Mouse (Mus musculus) liver, embryonic 14.5 days (tissue): ENCODE data around the gene Rab7b. TPM values are rescaled to one million over a fixed set of nuclear protein-coding genes. Genes with fewer than 3 reads are reported as not detected.

Experiments
- ATAC-seq: fragments of 200-750 bp; cut with Nextera tagmentation; 2 replicates; pipeline ENCODE4 v1.8.0; 2017; ENCODE audit warnings: moderate number of reproducible peaks, mild to moderate bottlenecking, moderate library complexity; ENCODE audit not compliant: insufficient read depth
- DNase-seq, 3 experiments: peaks; one replicate each; pipeline ENCODE4 v3.0.0-alpha.2; 2012 to 2013; ENCODE audit warnings: low read depth in 3 of 3, low spot score in 3 of 3
- H3K27ac ChIP-seq: fragments of 300-500 bp; sonication (generic); 2 replicates; pipeline ENCODE4 v1.5.1; 2014; ENCODE audit warnings: moderate library complexity, mild to moderate bottlenecking, control low read depth, inconsistent platforms
- H3K27me3 ChIP-seq: fragments of 300-500 bp; sonication (generic); 2 replicates; pipeline ENCODE4 v1.6.1; 2014; ENCODE audit warnings: mild to moderate bottlenecking, low read length, moderate library complexity; ENCODE audit not compliant: control insufficient read depth, insufficient read depth
- H3K36me3 ChIP-seq: fragments of 300-500 bp; sonication (generic); replicated peaks from 2 replicates; pipeline ENCODE4 v1.6.1; 2014; ENCODE audit warnings: low read depth; ENCODE audit not compliant: control insufficient read depth, insufficient read depth
- H3K4me1 ChIP-seq, 2 experiments: fragments of 200-500 bp in 1 of 2; fragments of 300-500 bp in 1 of 2; sonication (generic) in 1 of 2; replicated peaks; 2 replicates each; pipeline ENCODE4 v1.6.1; 2012 to 2014; ENCODE audit warnings: antibody characterized with exemption in 1 of 2, inconsistent platforms in 1 of 2, low read length in 1 of 2; ENCODE audit not compliant: control insufficient read depth in 2 of 2, insufficient read depth in 2 of 2
- H3K4me2 ChIP-seq: fragments of 300-500 bp; sonication (generic); 2 replicates; pipeline ENCODE4 v1.6.1; 2014; ENCODE audit warnings: low read depth, mild to moderate bottlenecking, control low read depth, moderate library complexity
- H3K4me3 ChIP-seq, 2 experiments: fragments of 200-500 bp in 1 of 2; fragments of 300-500 bp in 1 of 2; sonication (generic) in 1 of 2; 2 replicates each; pipeline ENCODE4 v1.5.1; 2012 to 2014; ENCODE audit warnings: low read depth in 2 of 2, low read length in 2 of 2, mild to moderate bottlenecking in 2 of 2, control low read depth in 1 of 2, inconsistent platforms in 1 of 2, moderate library complexity in 1 of 2; ENCODE audit not compliant: insufficient read depth in 1 of 2
- H3K9ac ChIP-seq: fragments of 300-500 bp; sonication (generic); replicated peaks from 2 replicates; pipeline ENCODE4 v1.6.1; 2014; ENCODE audit warnings: mild to moderate bottlenecking, control low read depth, moderate library complexity
- H3K9me3 ChIP-seq: fragments of 300-500 bp; sonication (generic); 2 replicates; pipeline ENCODE4 v1.6.1; 2016; ENCODE audit warnings: low read length, mixed read lengths; ENCODE audit not compliant: control insufficient read depth
- CTCF ChIP-seq: IDR thresholded peaks from 2 replicates; pipeline ENCODE4 v1.5.1; 2016; ENCODE audit warnings: antibody characterized with exemption, low read depth, control low read depth
- EP300 ChIP-seq: IDR thresholded peaks from 2 replicates; pipeline ENCODE4 v1.6.1; 2016; ENCODE audit warnings: antibody characterized with exemption, low read depth
- WGBS: fragments of 180-500 bp; shearing (Covaris S2); extraction: QIAGEN DNeasy Blood & Tissue Kit; methylation state at CpG from one replicate; pipeline ENCODE4 v1.1.7; 2014; ENCODE audit not compliant: insufficient replicate concordance; 5-methylcytosine and 5-hydroxymethylcytosine counted together
- polyA plus RNA-seq, 2 experiments: library from polyadenylated mRNA; depleted of rRNA in 1 of 2; stranded (reverse) in 1 of 2; unstranded in 1 of 2; fragments of >200 nt; fragmentation: Nextera tagmentation in 1 of 2; extraction: Ambion mirVana in 1 of 2; gene quantifications; 2 replicates each; pipeline versions ENCODE4 v1.2.1 to v1.2.3; 2012 to 2014

The Rab7b gene
- polyA plus RNA-seq, 2 experiments = 0.42 to 0.91 TPM

DNA sequence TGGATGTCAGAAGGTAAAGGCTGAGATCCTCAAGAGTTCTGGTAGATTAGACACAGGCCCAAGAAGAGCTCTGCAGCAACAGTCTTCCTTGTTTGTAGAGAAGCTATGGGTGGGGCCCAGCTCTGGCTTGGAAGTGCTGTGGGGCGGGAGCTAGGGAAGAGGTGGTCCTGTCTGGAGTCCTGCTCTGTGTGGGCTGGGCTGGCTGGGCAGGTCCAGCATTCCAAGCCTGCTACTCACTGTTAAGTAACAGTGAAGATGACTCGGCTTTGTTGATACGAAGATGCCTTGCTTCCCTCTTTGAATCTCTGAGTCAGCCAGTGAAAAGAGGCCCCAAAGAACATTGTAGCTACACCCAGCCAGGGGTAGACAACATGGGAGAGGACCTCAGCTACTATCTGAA, 1.9 kb downstream of the Rab7b start:
- no peak overlapping the region for H3K9ac ChIP-seq
- DNase-seq (no peak), ATAC-seq (no peak)
- H3K27me3 ChIP-seq = no peaks in the 10 kb centered on the region
- no peak overlapping the region for H3K4me3 ChIP-seq
- H3K9me3 ChIP-seq = no peaks in the 10 kb centered on the region
- no peak overlapping the region for H3K27ac ChIP-seq
- 27% methylated on average over 3 of the region's 3 CpGs for WGBS
- no peaks in the 10 kb centered on the region; a peak in 1 of 4 replicates for H3K4me1 ChIP-seq
- no peak overlapping the region for H3K4me2 ChIP-seq
- TF ChIP-seq CTCF (no peak), EP300 (no peak)
- H3K36me3 ChIP-seq = no peaks in the 10 kb centered on the region

DNA sequence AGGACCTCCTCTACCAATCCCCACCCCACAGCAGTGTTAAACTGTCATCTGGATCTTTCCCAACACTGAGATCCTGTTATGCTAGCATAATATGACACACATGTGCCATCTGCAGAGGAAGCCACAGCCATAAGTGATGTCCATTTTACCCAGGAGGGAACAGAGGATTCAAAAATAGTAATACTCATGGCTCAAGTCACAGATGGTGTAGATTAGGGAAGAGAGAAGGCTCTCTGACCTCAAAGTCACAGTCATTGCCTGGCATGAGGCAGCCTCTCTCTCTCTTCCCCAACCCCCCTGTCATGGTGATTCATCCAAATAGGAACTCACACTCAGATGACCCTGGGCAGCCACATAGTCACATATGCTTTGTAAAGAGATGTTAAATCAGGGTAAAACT, 2.9 kb downstream of the Rab7b start:
- no peak overlapping the region for H3K9ac ChIP-seq
- H3K4me2 ChIP-seq = no peak overlapping the region
- no peaks in the 10 kb centered on the region for H3K9me3 ChIP-seq
- H3K36me3 ChIP-seq = no peaks in the 10 kb centered on the region
- DNase-seq (no peak), ATAC-seq (no peak)
- H3K27ac ChIP-seq = no peak overlapping the region
- H3K27me3 ChIP-seq = no peaks in the 10 kb centered on the region
- TF ChIP-seq CTCF (no peak), EP300 (no peak)
- H3K4me3 ChIP-seq = no peak overlapping the region
- H3K4me1 ChIP-seq = no peaks in the 10 kb centered on the region; a peak in 1 of 4 replicates

DNA sequence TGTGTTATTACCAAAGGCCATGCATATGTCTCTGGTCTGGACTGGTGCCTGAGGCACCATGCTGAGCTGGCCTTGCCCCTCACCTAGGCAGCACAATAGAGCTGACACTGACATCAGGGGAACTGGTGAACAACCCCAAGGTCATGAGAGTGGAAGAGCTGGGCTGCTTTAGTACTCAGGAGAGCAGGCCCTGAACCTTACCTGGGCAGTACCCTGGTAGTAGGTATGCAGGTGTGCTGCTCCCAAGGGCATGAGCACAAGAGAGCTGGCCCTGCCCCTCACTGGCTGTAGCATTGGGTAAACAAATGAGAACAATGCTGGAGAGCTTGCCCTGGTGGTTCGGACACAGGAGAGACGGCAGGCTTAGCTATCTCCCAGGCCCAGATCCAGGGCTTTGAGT, 6.8 kb downstream of the Rab7b start:
- ATAC-seq = no peak
- no peak for TF ChIP-seq EP300
- TF ChIP-seq CTCF = no peak

DNA sequence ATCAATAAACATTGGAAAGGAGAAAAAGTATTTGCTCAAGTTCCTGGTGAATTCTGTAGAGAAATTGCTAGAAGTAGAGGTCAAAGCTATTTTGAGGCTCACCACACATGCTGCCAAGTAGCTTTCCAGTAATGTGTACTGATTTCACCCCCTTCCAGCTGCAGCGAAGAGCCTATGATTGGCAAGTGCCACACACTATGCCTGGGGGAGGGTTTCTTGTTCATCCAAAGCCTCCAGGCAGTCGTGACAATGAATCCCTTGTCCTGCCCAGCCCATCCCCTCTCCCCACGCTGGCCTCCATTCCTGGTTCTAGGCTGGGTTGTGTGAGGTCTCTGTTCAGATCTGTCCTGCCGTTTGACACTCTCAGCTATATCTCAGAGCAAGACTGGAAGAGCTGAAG, 7.8 kb downstream of the Rab7b start:
- 45% methylated on average over 4 of the region's 4 CpGs for WGBS
- H3K9ac ChIP-seq = no peak overlapping the region
- H3K27ac ChIP-seq = no peak overlapping the region
- TF ChIP-seq CTCF = no peak
- no peaks in the 10 kb centered on the region for H3K36me3 ChIP-seq
- ATAC-seq (no peak), DNase-seq (no peak)
- no peak overlapping the region for H3K4me3 ChIP-seq
- no peak overlapping the region for H3K4me2 ChIP-seq
- H3K27me3 ChIP-seq = no peaks in the 10 kb centered on the region
- H3K9me3 ChIP-seq = no peaks in the 10 kb centered on the region
- H3K4me1 ChIP-seq = no peaks in the 10 kb centered on the region

More for the DNA sequence above, 6.8 kb downstream of the Rab7b start:
- Histone ChIP-seq H3K36me3 (no peaks in the 10 kb centered on the region), H3K27ac (no peak overlapping the region), H3K4me2 (no peak overlapping the region), H3K9ac (no peak overlapping the region), H3K4me1 (no peaks in the 10 kb centered on the region; a peak in 1 of 4 replicates), H3K9me3 (no peaks in the 10 kb centered on the region), H3K4me3 (no peak overlapping the region), H3K27me3 (no peaks in the 10 kb centered on the region)
- no peak for DNase-seq
- 55% methylated on average over 2 of the region's 2 CpGs for WGBS

DNA sequence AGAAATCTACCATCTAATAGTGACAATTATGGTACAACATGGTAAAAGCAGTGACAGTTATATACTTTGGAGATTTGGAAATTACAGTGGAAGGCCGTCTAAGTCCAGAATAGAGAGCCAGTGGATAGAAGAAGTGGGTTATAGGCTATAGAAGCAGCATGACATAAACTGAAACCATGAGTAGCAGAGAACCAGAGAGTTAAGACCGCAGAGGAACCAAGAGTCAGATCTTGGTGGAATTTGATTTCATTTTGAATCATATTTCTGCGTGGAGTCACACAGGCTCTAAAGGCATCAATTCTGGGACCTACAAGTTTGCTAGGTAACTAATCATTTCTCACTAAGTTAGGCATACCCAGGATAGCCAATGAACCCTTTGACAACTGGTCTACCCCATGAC, 10.3 kb downstream of the Rab7b start:
- TF ChIP-seq CTCF (no peak), EP300 (no peak)
- Histone ChIP-seq H3K4me3 (no peak overlapping the region), H3K9ac (no peak overlapping the region), H3K27me3 (no peaks in the 10 kb centered on the region), H3K27ac (no peak overlapping the region), H3K4me1 (no peaks in the 10 kb centered on the region), H3K36me3 (no peaks in the 10 kb centered on the region), H3K9me3 (no peaks in the 10 kb centered on the region), H3K4me2 (no peak overlapping the region)
- DNase-seq (no peak), ATAC-seq (no peak)
- 69% methylated on average over 3 of the region's 3 CpGs for WGBS

DNA sequence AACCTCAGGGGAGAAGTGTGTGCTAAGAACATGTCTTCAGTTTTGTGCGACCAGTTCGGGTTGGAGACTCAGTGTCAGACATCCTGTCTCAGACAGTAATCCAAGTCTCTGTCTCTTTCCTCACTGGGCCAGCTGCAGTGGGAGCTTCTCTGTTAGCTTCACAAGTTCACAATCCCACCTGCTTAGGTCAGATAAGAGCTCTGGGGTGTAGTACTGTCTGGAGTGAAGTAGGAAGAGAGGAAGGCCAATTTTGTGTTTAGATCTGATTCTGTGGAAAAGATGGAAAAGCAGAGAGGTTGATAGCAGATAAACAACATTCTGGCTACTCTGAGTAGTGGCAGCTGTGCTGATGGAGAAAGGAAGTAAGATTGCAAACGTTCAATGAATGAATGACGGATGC, 11.1 kb downstream of the Rab7b start:
- no peak for DNase-seq
- Histone ChIP-seq H3K4me1 (no peaks in the 10 kb centered on the region), H3K9me3 (no peaks in the 10 kb centered on the region), H3K27me3 (no peaks in the 10 kb centered on the region), H3K36me3 (no peaks in the 10 kb centered on the region), H3K4me3 (no peak overlapping the region), H3K4me2 (no peak overlapping the region), H3K27ac (no peak overlapping the region), H3K9ac (no peak overlapping the region)
- ATAC-seq = no peak
- no peak for TF ChIP-seq CTCF
- TF ChIP-seq EP300 = no peak
- 31% methylated on average over 4 of the region's 4 CpGs for WGBS
